Mouse (Mus musculus) liver, embryonic 11.5 days (tissue): ENCODE results near the gene Fam110a. TPM values are rescaled to one million over a fixed set of nuclear protein-coding genes. Genes with fewer than 3 reads are reported as not detected.

Source experiments
- ATAC-seq: fragments of 200-750 bp; cut with Nextera tagmentation; replicated peaks from 2 replicates; pipeline ENCODE4 v1.8.0; 2017; ENCODE audit warnings: moderate number of reproducible peaks, mild to moderate bottlenecking, moderate TSS enrichment, moderate library complexity; ENCODE audit not compliant: low FRiP score
- DNase-seq: peaks from one replicate; pipeline ENCODE4 v3.0.0-alpha.2; 2017; ENCODE audit warnings: low spot score
- H3K27ac ChIP-seq: fragments of 300-500 bp; sonication (generic); 2 replicates; pipeline ENCODE4 v1.5.1; 2014; ENCODE audit warnings: mild to moderate bottlenecking, low read depth, low read length, control low read depth
- H3K27me3 ChIP-seq: fragments of 300-500 bp; sonication (generic); replicated peaks from 2 replicates; pipeline ENCODE4 v1.6.1; 2014; ENCODE audit warnings: low read length, mixed read lengths; ENCODE audit not compliant: control insufficient read depth, insufficient read depth
- H3K36me3 ChIP-seq: fragments of 300-500 bp; sonication (generic); 2 replicates; pipeline ENCODE4 v1.6.1; 2014; ENCODE audit warnings: mild to moderate bottlenecking, low read length, moderate library complexity, mixed read lengths; ENCODE audit not compliant: control insufficient read depth, insufficient read depth
- H3K4me1 ChIP-seq: fragments of 300-500 bp; sonication (generic); replicated peaks from 2 replicates; pipeline ENCODE4 v1.6.1; 2014; ENCODE audit warnings: low read length, mixed read lengths; ENCODE audit not compliant: control insufficient read depth, insufficient read depth
- H3K4me2 ChIP-seq: fragments of 300-500 bp; sonication (generic); 2 replicates; pipeline ENCODE4 v1.6.1; 2014; ENCODE audit warnings: mild to moderate bottlenecking, control low read depth, moderate library complexity
- H3K4me3 ChIP-seq: fragments of 300-500 bp; sonication (generic); 2 replicates; pipeline ENCODE4 v1.5.1; 2014; ENCODE audit warnings: low read depth, low read length, control low read depth
- H3K9ac ChIP-seq: fragments of 300-500 bp; sonication (generic); 2 replicates; pipeline ENCODE4 v1.6.1; 2014; ENCODE audit warnings: low read depth, low read length, control low read depth
- H3K9me3 ChIP-seq: fragments of 300-500 bp; sonication (generic); 2 replicates; pipeline ENCODE4 v1.6.1; 2016; ENCODE audit warnings: low read length, inconsistent platforms, mixed read lengths; ENCODE audit not compliant: control insufficient read depth
- WGBS: fragments of 180-500 bp; shearing (Covaris S2); extraction: QIAGEN DNeasy Blood & Tissue Kit; methylation state at CpG from one replicate; pipeline ENCODE4 v1.1.7; 2014; 5-methylcytosine and 5-hydroxymethylcytosine counted together
- microRNA counts: library from miRNA; unstranded; fragments of <30 nt; microRNA quantifications from one replicate; lab custom pipeline; 2015
- microRNA-seq: library from miRNA; unstranded; fragments of <30 nt; microRNA quantifications from one replicate; pipeline ENCODE4, GENCODE M21; 2017; ENCODE audit warnings: borderline number of aligned reads
- polyA plus RNA-seq: library from polyadenylated mRNA; unstranded; fragments of >200 nt; fragmentation: Nextera tagmentation; extraction: Ambion mirVana; gene quantifications from 2 replicates; pipeline ENCODE4 v1.2.1, GENCODE M21; 2014

Gene Fam110a
- polyA plus RNA-seq, 1 experiment from 2014 or later, result 17.0 TPM

DNA sequence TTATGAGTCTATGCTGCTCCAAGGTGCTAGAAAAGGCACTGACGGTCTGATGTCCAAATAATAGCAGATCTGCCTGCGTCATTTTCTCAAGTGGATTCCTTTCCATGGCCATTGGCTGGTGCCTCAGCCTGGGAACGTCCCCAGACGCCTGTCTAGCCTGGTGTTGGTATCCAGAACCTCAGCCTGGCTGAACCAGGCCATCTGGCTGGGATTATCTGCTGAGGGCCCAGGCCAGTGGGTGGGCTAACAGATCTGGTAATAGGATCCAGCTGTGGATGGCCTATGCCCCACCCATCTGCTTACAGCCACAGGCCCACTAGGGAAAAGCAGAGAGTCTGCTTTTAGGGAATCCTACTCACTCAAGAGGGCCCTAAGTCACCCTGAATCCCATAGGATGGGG is 58.4 kb downstream of the Fam110a start:
- 46% methylated on average over 4 of the region's 4 CpGs for WGBS

DNA sequence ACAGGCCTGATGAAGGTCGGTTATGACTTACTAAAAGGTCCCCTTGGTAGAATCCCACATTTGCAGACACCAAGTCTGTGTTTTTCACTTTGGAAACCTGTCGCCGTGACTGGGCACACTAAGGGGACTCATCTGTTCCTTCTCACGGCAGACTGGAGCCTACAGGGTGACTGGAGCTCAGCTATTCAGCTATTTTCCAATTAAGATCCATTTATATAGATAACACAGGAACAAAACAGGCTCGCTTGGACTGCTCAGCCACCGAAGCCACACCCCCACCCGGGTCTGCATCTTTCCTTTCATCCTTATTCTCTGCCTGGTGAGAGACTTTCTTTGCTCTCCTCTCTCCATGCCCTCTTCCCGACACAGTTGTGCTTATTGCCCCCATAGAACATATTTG is 59.0 kb downstream of the Fam110a start:
- Histone ChIP-seq H3K27ac (no peak overlapping the region), H3K27me3 (no peaks in the 10 kb centered on the region), H3K4me2 (no peak overlapping the region), H3K9ac (no peak overlapping the region), H3K9me3 (no peaks in the 10 kb centered on the region), H3K4me3 (no peak overlapping the region), H3K36me3 (no peaks in the 10 kb centered on the region), H3K4me1 (no peaks in the 10 kb centered on the region)
- no peak for DNase-seq
- ATAC-seq, result no peak
- 67% methylated on average over 8 of the region's 8 CpGs for WGBS

More for the DNA sequence above, 58.4 kb downstream of the Fam110a start:
- no peaks in the 10 kb centered on the region for H3K4me1 ChIP-seq
- H3K4me3 ChIP-seq, result no peak overlapping the region
- H3K9ac ChIP-seq, result no peak overlapping the region
- ATAC-seq (no peak), DNase-seq (no peak)
- no peaks in the 10 kb centered on the region for H3K36me3 ChIP-seq
- no peak overlapping the region for H3K4me2 ChIP-seq
- no peaks in the 10 kb centered on the region for H3K9me3 ChIP-seq
- no peaks in the 10 kb centered on the region for H3K27me3 ChIP-seq
- no peak overlapping the region for H3K27ac ChIP-seq

MicroRNAs encoded within 50 kb of the gene (microRNA counts, 519-probe panel; counts per million panel counts)
- not detected for microRNA mmu-miR-1953 (lab: Ali Mortazavi, UCI)

Small RNA genes lying within 50 kb of the gene (microRNA-seq; reads per million reads assigned to microRNA genes)
- gene Mir1953, result not detected

Other genes starting within 250 kb of the Fam110a start
- gene Psmf1, start 236.0 kb downstream of the Fam110a start, polyA plus RNA-seq, result 61.4 and 63.8 TPM in 2 replicates
- 0.47 and 0.74 TPM in 2 replicates for gene Rspo4, start 137.3 kb downstream of the Fam110a start, polyA plus RNA-seq
- 0.32 and 0.42 TPM in 2 replicates for gene Angpt4, start 69.0 kb downstream of the Fam110a start, polyA plus RNA-seq
- gene Slc52a3, start 16.3 kb upstream of the Fam110a start, polyA plus RNA-seq, result 1.9 and 2.2 TPM in 2 replicates
- not detected in 2 replicates for gene Scrt2, start 101.3 kb upstream of the Fam110a start, polyA plus RNA-seq
- gene Srxn1, start 125.3 kb upstream of the Fam110a start, polyA plus RNA-seq, result 9.5 and 12.0 TPM in 2 replicates
- gene Tcf15, start 163.3 kb upstream of the Fam110a start, polyA plus RNA-seq, result 2.6 and 2.8 TPM in 2 replicates
- gene Csnk2a1, start 246.6 kb upstream of the Fam110a start, polyA plus RNA-seq, result 45.1 and 65.2 TPM in 2 replicates